Comparison of ENCODE assay signal across 11 mouse cellular contexts in genomic region chr5:93042831-93043687, GRCm38 (mm10). TPM values are rescaled to one million over a fixed set of nuclear protein-coding genes. Genes with fewer than 3 reads are reported as not detected.
A peak's percentile ranks its signal among the peaks of the same experiment; 100 is the strongest.
DNase-seq lines count a peak whose midpoint lies in the region; ATAC-seq and TF ChIP-seq lines count a peak whose summit lies in the region.
"Had no signal": no experiment of that assay in that cellular context is flagged by ENCODE, and none has a peak within 500 bp of the region (broad histone marks: within the 10 kb centered on the region; RNA-seq: fewer than 3 reads in every experiment).

No protein-coding gene starts in this region.

- no peaks in the 10 kb centered on the region for H3K36me3 ChIP-seq in kidney, embryonic 14.5 days (ENCODE audit: control insufficient read depth, insufficient read depth, low read length)
- H3K36me3 ChIP-seq in forebrain, embryonic 13.5 days (ENCODE audit: poor library complexity, severe bottlenecking): no peaks in the 10 kb centered on the region
- no peaks in the 10 kb centered on the region for H3K36me3 ChIP-seq in liver, embryonic 16.5 days (ENCODE audit: control insufficient read depth, insufficient read depth)

- no peak for TF ChIP-seq POLR2A in cortical plate, adult 2 months (IDR thresholded peaks at IDR 0.05; ENCODE audit: extremely low read depth, insufficient read depth, low read length)

- 0 out of 2 replicates have a peak overlapping the region, but pooled peaks have one; percentile 32 for H3K9ac ChIP-seq in kidney, embryonic 14.5 days (ENCODE audit: low read depth, low read length)
- H3K9ac ChIP-seq in forebrain, embryonic 13.5 days: no peak overlapping the region
- no peak overlapping the region for H3K9ac ChIP-seq in liver, embryonic 16.5 days (ENCODE audit: low read depth, low read length)

- peaks cover 30% of the 10 kb centered on the region for H3K27me3 ChIP-seq in kidney, embryonic 14.5 days (ENCODE audit: control insufficient read depth, insufficient read depth, low read length)
- peaks cover 75% of the 10 kb centered on the region for H3K27me3 ChIP-seq in forebrain, embryonic 13.5 days
- peaks cover 37% of the 10 kb centered on the region for H3K27me3 ChIP-seq in liver, embryonic 16.5 days (ENCODE audit: control insufficient read depth, insufficient read depth, low read depth, low read length)

- no peak overlapping the region for H3K27ac ChIP-seq in kidney, embryonic 14.5 days (ENCODE audit: low read depth, low read length)
- H3K27ac ChIP-seq in cortical plate, adult 2 months (ENCODE audit: insufficient read depth, low read length): no peak overlapping the region
- no peak overlapping the region for H3K27ac ChIP-seq in forebrain, embryonic 13.5 days
- H3K27ac ChIP-seq in liver, embryonic 16.5 days (ENCODE audit: low read length): no peak overlapping the region

- no peak for TF ChIP-seq CTCF in cortical plate, adult 2 months (IDR thresholded peaks at IDR 0.05; ENCODE audit: extremely low read depth, insufficient read depth, low read length)

- peak overlapping the region; percentile 49; the same call in 1 of the 2 replicates for H3K4me3 ChIP-seq in kidney, embryonic 14.5 days (ENCODE audit: low read length)
- peak overlapping the region; percentile 87 for H3K4me3 ChIP-seq in cortical plate, adult 2 months (ENCODE audit: insufficient read depth, low read length)
- H3K4me3 ChIP-seq in forebrain, embryonic 13.5 days: peak overlapping the region; percentile 51; the same call in 1 of the 2 replicates
- H3K4me3 ChIP-seq in liver, embryonic 16.5 days (ENCODE audit: low read depth, low read length): no peak overlapping the region

- peaks cover 19% of the 10 kb centered on the region for H3K4me1 ChIP-seq in kidney, embryonic 14.5 days (ENCODE audit: control insufficient read depth, insufficient read depth, low read length)
- H3K4me1 ChIP-seq in cortical plate, adult 2 months (ENCODE audit: control insufficient read depth, insufficient read depth, low read length): 0 out of 2 replicates have a peak, but pooled peaks cover 1% of the 10 kb centered on the region
- peaks cover 20% of the 10 kb centered on the region for H3K4me1 ChIP-seq in forebrain, embryonic 13.5 days
- no peaks in the 10 kb centered on the region; the same call in none of the 2 replicates for H3K4me1 ChIP-seq in liver, embryonic 16.5 days (ENCODE audit: control insufficient read depth, low read depth, low read length)

- no peak for ATAC-seq in kidney, embryonic 14.5 days (ENCODE audit: low FRiP score, low TSS enrichment)
- no peak for ATAC-seq in forebrain, embryonic 13.5 days
- ATAC-seq in liver, embryonic 16.5 days (ENCODE audit: low read depth): no peak

- 41% methylated on average over 18 of the region's 18 CpGs for WGBS in kidney, embryonic 14.5 days
- 41% methylated on average over 18 of the region's 18 CpGs for WGBS in forebrain, embryonic 13.5 days
- WGBS in liver, embryonic 16.5 days (ENCODE audit: insufficient replicate concordance): 37% methylated on average over 18 of the region's 18 CpGs

- H3K4me2 ChIP-seq in kidney, embryonic 14.5 days (replicated peaks; ENCODE audit: low read depth, low read length): peak overlapping the region; percentile 81
- peak overlapping the region; percentile 96; the same call in 1 of the 2 replicates for H3K4me2 ChIP-seq in forebrain, embryonic 13.5 days
- H3K4me2 ChIP-seq in liver, embryonic 16.5 days (ENCODE audit: low read depth, low read length): peak overlapping the region; percentile 53; the same call in 1 of the 2 replicates

- no peak for DNase-seq in kidney, postnatal 14 days
- DNase-seq in adrenal gland, postnatal 36 days: no peak
- no peak for DNase-seq in adrenal gland, adult 2 months
- no peak for DNase-seq in spleen, adult 18-20 months
- DNase-seq: gastrocnemius, postnatal 14 days; layer of hippocampus, postnatal 36 days had no signal

- no peaks in the 10 kb centered on the region for H3K9me3 ChIP-seq in kidney, embryonic 14.5 days (ENCODE audit: control insufficient read depth, low read length)
- H3K9me3 ChIP-seq in forebrain, embryonic 13.5 days (replicated peaks): no peaks in the 10 kb centered on the region
- H3K9me3 ChIP-seq in liver, embryonic 16.5 days (replicated peaks; ENCODE audit: control insufficient read depth, low read length): no peaks in the 10 kb centered on the region

RNA-seq across cellular contexts. Expression of gene Sowahb, which starts 1.8 kb away (rescaled TPM):
- polyA plus RNA-seq in kidney, embryonic 14.5 days (2014; fragmentation: Nextera tagmentation; extraction: Ambion mirVana): 1.4 and 1.7 TPM in 2 replicates
- 10.5 and 11.8 TPM in 2 replicates for polyA plus RNA-seq in cortical plate, adult 2 months (2012; rRNA removed)
- not detected in 2 replicates for polyA plus RNA-seq in forebrain, embryonic 13.5 days (2015; fragmentation: Nextera tagmentation; extraction: Ambion mirVana)
- 1.1 and 1.4 TPM in 2 replicates for polyA plus RNA-seq in liver, embryonic 16.5 days (2015; fragmentation: Nextera tagmentation; extraction: Ambion mirVana)
- not detected for total RNA-seq in adrenal gland, postnatal 36 days (2021)
- total RNA-seq in adrenal gland, adult 2 months (2021): under 1 TPM in 1 of 2 experiments, not detected in 1; 0.07 TPM
- not detected in 2 replicates for polyA plus RNA-seq in adrenal gland, adult 2 months (2012; rRNA removed)
- total RNA-seq: gastrocnemius, postnatal 14 days; monocyte, adult 5-6 weeks had no signal

RNA-seq across cellular contexts. Expression of gene Sept11, which starts 50.2 kb away (rescaled TPM):
- polyA plus RNA-seq in kidney, embryonic 14.5 days (2014; fragmentation: Nextera tagmentation; extraction: Ambion mirVana): 131 and 224 TPM in 2 replicates
- polyA plus RNA-seq in cortical plate, adult 2 months (2012; rRNA removed): 137 and 146 TPM in 2 replicates
- polyA plus RNA-seq in forebrain, embryonic 13.5 days (2015; fragmentation: Nextera tagmentation; extraction: Ambion mirVana): 201 and 207 TPM in 2 replicates
- 20.4 and 21.4 TPM in 2 replicates for polyA plus RNA-seq in liver, embryonic 16.5 days (2015; fragmentation: Nextera tagmentation; extraction: Ambion mirVana)
- total RNA-seq in adrenal gland, postnatal 36 days (2021): 10 to 100 TPM; 37.0 to 46.9 TPM
- 10 to 100 TPM; 41.3 to 51.4 TPM for total RNA-seq in adrenal gland, adult 2 months (2021)
- 8.4 and 9.4 TPM in 2 replicates for polyA plus RNA-seq in adrenal gland, adult 2 months (2012; rRNA removed)
